In the genomic region with DNA sequence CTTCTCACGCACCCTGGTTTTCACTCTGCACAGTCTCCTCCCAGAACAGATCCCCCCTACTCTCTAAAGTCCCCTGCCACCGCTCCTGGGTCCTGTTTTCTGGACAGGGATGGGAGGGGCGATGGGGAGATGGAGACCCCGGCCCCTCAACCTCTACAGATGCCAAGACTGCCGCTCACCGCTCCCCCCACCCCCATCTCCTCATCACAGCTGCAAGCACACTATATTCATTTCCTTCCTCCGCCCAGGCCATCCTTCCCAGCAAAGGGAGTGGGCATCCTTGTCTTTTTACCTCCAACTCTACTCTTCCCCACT, we compare ENCODE assay signal across 13 mouse cellular contexts. TPM values are rescaled to one million over a fixed set of nuclear protein-coding genes. Genes with fewer than 3 reads are reported as not detected.
DNase-seq lines count a peak whose midpoint lies in the region; ATAC-seq and TF ChIP-seq lines count a peak whose summit lies in the region.
"Had no signal": no experiment of that assay in that cellular context is flagged by ENCODE, and none has a peak within 500 bp of the region (broad histone marks: within the 10 kb centered on the region; RNA-seq: fewer than 3 reads in every experiment).

No protein-coding gene starts in this region.

- WGBS in embryonic facial prominence, embryonic 15.5 days: 44% methylated on average over 7 of the region's 7 CpGs
- 41% methylated on average over 7 of the region's 7 CpGs for WGBS in neural tube, embryonic 11.5 days

- H3K9ac ChIP-seq in embryonic facial prominence, embryonic 15.5 days: no peak overlapping the region
- peak overlapping the region; percentile 61; the same call in 1 of the 2 replicates for H3K9ac ChIP-seq in neural tube, embryonic 11.5 days (ENCODE audit: low read length)

- peak overlapping the region; percentile 94 for H3K27ac ChIP-seq in gastrocnemius, adult 2 months
- H3K27ac ChIP-seq in layer of hippocampus, adult 2 months: peak overlapping the region; percentile 54
- H3K27ac ChIP-seq in embryonic facial prominence, embryonic 15.5 days (replicated peaks): peak overlapping the region; percentile 40
- H3K27ac ChIP-seq in neural tube, embryonic 11.5 days (ENCODE audit: low read depth, low read length): peak overlapping the region; percentile 30; the same call in 1 of the 2 replicates

- no peak for DNase-seq in gastrocnemius, adult 2 months
- no peak for DNase-seq in gastrocnemius, adult 8-10 months (ENCODE audit: low spot score in 2 of 2)
- no peak for DNase-seq in layer of hippocampus, adult 2 months (ENCODE audit: low spot score in 2 of 2)
- DNase-seq in layer of hippocampus, postnatal 25 days (ENCODE audit: extremely low spot score in 1 of 2, low spot score in 1 of 2): no peak
- peak; percentile 10 for DNase-seq in neural tube, embryonic 11.5 days (ENCODE audit: low spot score)
- no peak for DNase-seq in right cerebral cortex, postnatal 10 days (ENCODE audit: low spot score in 2 of 2)
- no peak for DNase-seq in urinary bladder, postnatal 36 days (ENCODE audit: low spot score in 2 of 2)
- DNase-seq: cerebellum, adult 11 months had no signal

- intact Hi-C loops in gastrocnemius, adult 2 months (cut with DNase I): loop anchor here (5.0 kb wide), 1 partner anchor 41 kb away; no protein-coding TSS in a partner anchor

- H3K4me1 ChIP-seq in embryonic facial prominence, embryonic 15.5 days: peaks cover 58% of the 10 kb centered on the region
- H3K4me1 ChIP-seq in neural tube, embryonic 11.5 days (ENCODE audit: control insufficient read depth, insufficient read depth, low read length): peaks cover 30% of the 10 kb centered on the region

- H3K4me3 ChIP-seq in gastrocnemius, adult 2 months: peak overlapping the region; percentile 66
- H3K4me3 ChIP-seq in layer of hippocampus, adult 2 months: no peak overlapping the region
- no peak overlapping the region for H3K4me3 ChIP-seq in embryonic facial prominence, embryonic 15.5 days (replicated peaks)
- H3K4me3 ChIP-seq in neural tube, embryonic 11.5 days (ENCODE audit: low read depth, low read length): no peak overlapping the region
- H3K4me3 ChIP-seq: erythroblast, embryonic 14.5 days had no signal

- no peaks in the 10 kb centered on the region for H3K9me3 ChIP-seq in embryonic facial prominence, embryonic 15.5 days (replicated peaks)
- H3K9me3 ChIP-seq in neural tube, embryonic 11.5 days (ENCODE audit: control insufficient read depth, low read length): no peaks in the 10 kb centered on the region

- H3K27me3 ChIP-seq in embryonic facial prominence, embryonic 15.5 days: peaks cover 17% of the 10 kb centered on the region
- H3K27me3 ChIP-seq in neural tube, embryonic 11.5 days (ENCODE audit: control insufficient read depth, insufficient read depth, low read length): peaks cover 36% of the 10 kb centered on the region

- H3K36me3 ChIP-seq in embryonic facial prominence, embryonic 15.5 days: no peaks in the 10 kb centered on the region
- H3K36me3 ChIP-seq in neural tube, embryonic 11.5 days (ENCODE audit: control insufficient read depth, insufficient read depth, low read length): no peaks in the 10 kb centered on the region

- H3K4me2 ChIP-seq in embryonic facial prominence, embryonic 15.5 days (replicated peaks): no peak overlapping the region
- no peak overlapping the region for H3K4me2 ChIP-seq in neural tube, embryonic 11.5 days (ENCODE audit: low read depth)

- no peak for ATAC-seq in embryonic facial prominence, embryonic 15.5 days (ENCODE audit: insufficient number of reproducible peaks, low FRiP score, low TSS enrichment, low read depth)
- ATAC-seq in neural tube, embryonic 11.5 days (ENCODE audit: insufficient read depth, low FRiP score, low TSS enrichment): no peak
- ATAC-seq: inflammation-experienced regulatory T-cells, adult 6 months had no signal

- TF ChIP-seq CTCF in gastrocnemius, adult 2 months (IDR thresholded peaks at IDR 0.05): no peak
- TF ChIP-seq CTCF in layer of hippocampus, adult 2 months (conservative IDR thresholded peaks at IDR 0.05): no peak

RNA-seq across cellular contexts. Expression of a gene that starts 3.0 kb away (rescaled TPM):
- 10 to 100 TPM; 17.5 to 24.4 TPM for total RNA-seq in gastrocnemius, adult 2 months (2021)
- total RNA-seq in gastrocnemius, adult 8-10 months (2022): 10 to 100 TPM; 15.4 to 33.9 (median 26.2) TPM
- 10 to 100 TPM; 10.1 to 15.9 TPM for total RNA-seq in layer of hippocampus, adult 2 months (2021)
- 10 to 100 TPM; 22.5 to 29.3 TPM for total RNA-seq in layer of hippocampus, postnatal 25 days (2021)
- polyA plus RNA-seq in embryonic facial prominence, embryonic 15.5 days (2015; fragmentation: Nextera tagmentation; extraction: Ambion mirVana): 38.7 and 42.1 TPM in 2 replicates
- polyA plus RNA-seq in neural tube, embryonic 11.5 days (2014; fragmentation: Nextera tagmentation; extraction: Ambion mirVana): 14.3 and 15.0 TPM in 2 replicates
- polyA plus RNA-seq: erythroblast, embryonic 14.5 days had no signal

RNA-seq across cellular contexts. Expression of a gene that starts 17.9 kb away (rescaled TPM):
- 1 to 10 TPM; 3.0 to 3.1 TPM for total RNA-seq in gastrocnemius, adult 2 months (2021)
- 1 to 10 TPM; 1.7 to 2.9 (median 2.6) TPM for total RNA-seq in gastrocnemius, adult 8-10 months (2022)
- 10 to 100 TPM; 29.2 to 30.7 TPM for total RNA-seq in layer of hippocampus, adult 2 months (2021)
- 10 to 100 TPM; 30.3 to 33.0 TPM for total RNA-seq in layer of hippocampus, postnatal 25 days (2021)
- 68.0 and 69.8 TPM in 2 replicates for polyA plus RNA-seq in embryonic facial prominence, embryonic 15.5 days (2015; fragmentation: Nextera tagmentation; extraction: Ambion mirVana)
- 62.4 and 71.1 TPM in 2 replicates for polyA plus RNA-seq in neural tube, embryonic 11.5 days (2014; fragmentation: Nextera tagmentation; extraction: Ambion mirVana)

RNA-seq across cellular contexts. Expression of a gene that starts 17.9 kb away (rescaled TPM):
- 1 to 10 TPM in 1 of 2 experiments, under 1 TPM in 1; 0.71 to 1.4 TPM for total RNA-seq in gastrocnemius, adult 2 months (2021)
- under 1 TPM; 0.31 to 0.60 (median 0.38) TPM for total RNA-seq in gastrocnemius, adult 8-10 months (2022)
- total RNA-seq in layer of hippocampus, adult 2 months (2021): under 1 TPM; 0.27 to 0.38 TPM
- under 1 TPM in 1 of 2 experiments, not detected in 1; 0.28 TPM for total RNA-seq in layer of hippocampus, postnatal 25 days (2021)
- 0.27 and 0.46 TPM in 2 replicates for polyA plus RNA-seq in embryonic facial prominence, embryonic 15.5 days (2015; fragmentation: Nextera tagmentation; extraction: Ambion mirVana)
- polyA plus RNA-seq in neural tube, embryonic 11.5 days (2014; fragmentation: Nextera tagmentation; extraction: Ambion mirVana): 0.20 and 0.95 TPM in 2 replicates
- total RNA-seq: neutrophil, adult 5-6 weeks had no signal
- polyA plus RNA-seq: erythroblast, embryonic 14.5 days; inflammation-experienced regulatory T-cells, adult 6 months; limb, embryonic 11.5 days had no signal

RNA-seq across cellular contexts. Expression of a gene that starts 24.2 kb away (rescaled TPM):
- total RNA-seq in gastrocnemius, adult 2 months (2021): 1 to 10 TPM; 2.5 to 7.6 TPM
- 1 to 10 TPM; 1.6 to 4.2 (median 3.0) TPM for total RNA-seq in gastrocnemius, adult 8-10 months (2022)
- 10 to 100 TPM; 12.3 to 14.4 TPM for total RNA-seq in layer of hippocampus, adult 2 months (2021)
- total RNA-seq in layer of hippocampus, postnatal 25 days (2021): 10 to 100 TPM; 13.6 to 16.8 TPM
- polyA plus RNA-seq in embryonic facial prominence, embryonic 15.5 days (2015; fragmentation: Nextera tagmentation; extraction: Ambion mirVana): 5.3 and 6.0 TPM in 2 replicates
- 0.27 and 0.31 TPM in 2 replicates for polyA plus RNA-seq in neural tube, embryonic 11.5 days (2014; fragmentation: Nextera tagmentation; extraction: Ambion mirVana)
- total RNA-seq: neutrophil, adult 5-6 weeks had no signal
- polyA plus RNA-seq: inflammation-experienced regulatory T-cells, adult 6 months had no signal

RNA-seq across cellular contexts. Expression of a gene that starts 29.7 kb away (rescaled TPM):
- total RNA-seq in gastrocnemius, adult 2 months (2021): not detected
- total RNA-seq in gastrocnemius, adult 8-10 months (2022): not detected
- total RNA-seq in layer of hippocampus, adult 2 months (2021): 1 to 10 TPM in 1 of 2 experiments, not detected in 1; 1.3 TPM
- total RNA-seq in layer of hippocampus, postnatal 25 days (2021): under 1 TPM; 0.31 to 0.49 TPM
- 0.08 and 0.20 TPM in 2 replicates for polyA plus RNA-seq in embryonic facial prominence, embryonic 15.5 days (2015; fragmentation: Nextera tagmentation; extraction: Ambion mirVana)
- polyA plus RNA-seq in neural tube, embryonic 11.5 days (2014; fragmentation: Nextera tagmentation; extraction: Ambion mirVana): 0.15 and 0.21 TPM in 2 replicates
- total RNA-seq: neutrophil, adult 5-6 weeks had no signal
- polyA plus RNA-seq: erythroblast, embryonic 14.5 days; inflammation-experienced regulatory T-cells, adult 6 months had no signal

Comparison
In these comparisons a context has a peak if more than half of its experiments do, and no peak if none do; other contexts are left out.
1. H3K27ac ChIP-seq: peak in every context shown above with its lines; median percentile 94 in gastrocnemius, adult 2 months; 54 in layer of hippocampus, adult 2 months; 40 in embryonic facial prominence, embryonic 15.5 days; 30 in neural tube, embryonic 11.5 days.
2. RNA of a gene that starts 17.9 kb away (total RNA-seq): 30.3 to 33.0 TPM in layer of hippocampus, postnatal 25 days and 29.2 to 30.7 TPM in layer of hippocampus, adult 2 months; 3.0 to 3.1 TPM in gastrocnemius, adult 2 months and 1.7 to 2.9 TPM in gastrocnemius, adult 8-10 months; every median in the first group is over 4 times any median in the second.